Mouse (Mus musculus) subcutaneous adipose tissue, adult 2 months (tissue): ENCODE data around the gene Il6. TPM values are rescaled to one million over a fixed set of nuclear protein-coding genes. Genes with fewer than 3 reads are reported as not detected.

Experiments used
- polyA plus RNA-seq: library from polyadenylated mRNA; depleted of rRNA; stranded (reverse); fragments of >200 nt; gene quantifications from 2 replicates; pipeline ENCODE4 v1.2.3, GENCODE M21; 2012; ENCODE audit warnings: low replicate concordance; rRNA removed

Gene Il6
- 0.10 TPM in 1 of 2 replicates, not detected in the other for polyA plus RNA-seq

GRCm38 (mm10) chr5:30012726-30013503, at the start of gene Il6:
Gene Il6 (plus strand): TSS chr5:30013114.

Other genes starting within 250 kb of the Il6 start
- 11.1 and 33.4 TPM in 2 replicates for gene Tyms, start 60.5 kb downstream of the Il6 start, polyA plus RNA-seq
- 0.13 and 0.15 TPM in 2 replicates for gene Garem2, start 92.0 kb downstream of the Il6 start, polyA plus RNA-seq
- gene 3110082J24Rik, start 93.0 kb downstream of the Il6 start, polyA plus RNA-seq = not detected in 2 replicates
- 103 and 148 TPM in 2 replicates for gene Hadha, start 142.0 kb downstream of the Il6 start, polyA plus RNA-seq
- gene Hadhb, start 142.1 kb downstream of the Il6 start, polyA plus RNA-seq = 261 and 431 TPM in 2 replicates
- gene Adgrf3, start 192.6 kb downstream of the Il6 start, polyA plus RNA-seq = not detected in 2 replicates
- gene Selenoi, start 219.5 kb downstream of the Il6 start, polyA plus RNA-seq = 37.8 and 41.3 TPM in 2 replicates